Mouse (Mus musculus): ENCODE measurements around the gene Fam89b. TPM values are rescaled to one million over a fixed set of nuclear protein-coding genes. Genes with fewer than 3 reads are reported as not detected.

The Fam89b gene
- polyA plus RNA-seq, 1 experiment from 2014 or later: 85.8 TPM

DNA sequence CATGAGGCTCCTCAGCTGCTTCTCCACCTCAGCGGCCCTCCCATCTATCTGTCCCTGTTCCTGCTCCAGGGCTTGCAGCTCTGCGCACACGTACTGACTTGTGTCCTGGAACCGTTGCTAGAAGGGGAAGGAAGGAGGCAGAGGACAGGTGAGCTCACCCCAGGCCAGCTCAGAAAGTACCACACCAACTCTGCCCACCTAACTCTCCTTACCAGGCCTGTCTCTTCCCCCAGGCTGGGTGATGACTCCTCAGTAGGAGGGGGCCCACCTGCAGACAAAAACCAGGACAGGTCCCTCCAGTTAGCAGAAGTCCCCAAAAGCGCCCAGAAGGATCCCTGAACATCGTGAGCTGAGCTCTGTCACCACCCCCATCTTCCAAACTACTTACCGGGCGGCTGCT, 18.9 kb downstream of the Fam89b start:
- peaks cover 64% of the 10 kb centered on the region for H3K36me3 ChIP-seq (ENCODE audit: control insufficient read depth, insufficient read depth, low read length)
- DNase-seq (ENCODE audit: low spot score) (no peak), ATAC-seq (replicated peaks; ENCODE audit: low FRiP score, low TSS enrichment, low read depth) (no peak)
- H3K4me3 ChIP-seq (ENCODE audit: low read depth, low read length): no peak overlapping the region
- no peak overlapping the region for H3K27ac ChIP-seq (ENCODE audit: low read depth)
- H3K27me3 ChIP-seq (replicated peaks; ENCODE audit: control insufficient read depth, insufficient read depth, low read length): no peaks in the 10 kb centered on the region
- peaks cover 17% of the 10 kb centered on the region for H3K4me1 ChIP-seq (replicated peaks; ENCODE audit: control insufficient read depth, insufficient read depth, low read length)
- H3K4me2 ChIP-seq (ENCODE audit: low read length): no peak overlapping the region
- no peak overlapping the region for H3K9ac ChIP-seq (ENCODE audit: low read length)
- WGBS: 94% methylated on average over 8 of the region's 8 CpGs
- H3K9me3 ChIP-seq (ENCODE audit: control insufficient read depth, low read length): no peaks in the 10 kb centered on the region

DNA sequence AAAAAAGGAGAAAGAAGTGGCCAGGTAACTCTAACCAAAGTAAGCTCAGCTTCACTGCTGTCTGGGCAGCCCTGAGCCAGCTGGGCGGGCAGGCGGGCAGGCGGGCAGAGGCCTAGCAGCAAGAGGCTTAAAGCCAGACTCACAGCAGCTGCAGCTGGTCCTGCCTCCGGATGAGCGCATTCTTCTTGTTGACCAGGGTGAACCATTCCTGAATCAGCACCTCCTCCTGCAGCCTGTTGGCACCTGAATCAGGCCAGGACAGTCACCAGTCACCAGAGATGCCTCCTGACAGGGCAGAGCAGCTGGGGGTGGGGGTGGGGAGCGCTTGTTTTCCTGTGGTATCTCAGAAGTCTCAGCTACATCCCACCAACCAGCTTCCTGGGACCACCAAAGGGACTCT, 19.4 kb downstream of the Fam89b start:
- ATAC-seq (replicated peaks; ENCODE audit: low FRiP score, low TSS enrichment, low read depth): no peak
- 92% methylated on average over 6 of the region's 6 CpGs for WGBS
- peaks cover 19% of the 10 kb centered on the region for H3K4me1 ChIP-seq (replicated peaks; ENCODE audit: control insufficient read depth, insufficient read depth, low read length)

DNA sequence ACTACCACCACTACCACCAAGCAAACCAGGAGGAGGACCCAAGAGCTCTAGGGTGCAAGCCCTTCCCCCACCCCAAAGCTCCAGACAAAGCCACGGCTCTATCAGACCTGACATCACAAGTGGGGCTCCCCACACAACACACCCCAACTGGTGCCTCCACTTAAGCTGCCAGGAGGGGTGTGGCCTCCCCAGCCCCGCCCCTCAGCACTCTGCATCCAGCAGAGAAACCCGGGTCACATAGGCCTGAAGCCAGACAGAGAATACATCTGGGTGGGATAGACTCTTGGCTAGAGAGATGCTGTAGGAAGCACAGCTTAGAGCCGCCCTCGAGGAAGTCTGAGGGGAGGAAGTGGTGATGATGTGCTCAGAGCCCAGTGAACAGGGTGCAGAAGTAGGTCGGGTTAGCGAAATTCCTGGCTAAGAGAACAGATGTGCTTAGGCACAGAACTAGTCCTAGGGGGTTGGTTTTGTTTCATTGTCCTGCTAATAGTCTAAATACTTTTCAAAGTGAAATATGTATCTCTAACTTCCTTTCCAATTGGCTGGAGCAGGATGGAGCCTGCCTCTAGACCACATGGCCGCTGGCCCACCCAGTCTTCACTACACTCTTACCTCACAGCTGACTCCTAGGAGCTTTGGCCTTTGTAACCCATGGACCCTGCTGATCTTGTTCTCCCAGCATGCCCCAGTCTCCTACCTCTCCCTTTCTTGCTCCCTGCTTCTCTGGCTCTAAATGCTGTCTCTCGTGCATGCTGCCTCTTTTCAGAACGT, 24.5 kb downstream of the Fam89b start:
- no peak overlapping the region for H3K4me3 ChIP-seq (ENCODE audit: low read depth, low read length)
- H3K9ac ChIP-seq (ENCODE audit: low read length): peak overlapping the region; percentile 16; the same call in 1 of the 2 replicates
- no peaks in the 10 kb centered on the region for H3K27me3 ChIP-seq (replicated peaks; ENCODE audit: control insufficient read depth, insufficient read depth, low read length)
- peak overlapping the region; percentile 84 for H3K27ac ChIP-seq (ENCODE audit: low read depth)
- peaks cover 15% of the 10 kb centered on the region for H3K4me1 ChIP-seq (replicated peaks; ENCODE audit: control insufficient read depth, insufficient read depth, low read length)
- ATAC-seq (replicated peaks; ENCODE audit: low FRiP score, low TSS enrichment, low read depth): peak; percentile 63
- H3K36me3 ChIP-seq (ENCODE audit: control insufficient read depth, insufficient read depth, low read length): peaks cover 59% of the 10 kb centered on the region
- no peaks in the 10 kb centered on the region for H3K9me3 ChIP-seq (ENCODE audit: control insufficient read depth, low read length)
- DNase-seq (ENCODE audit: low spot score): peak; percentile 75
- H3K4me2 ChIP-seq (ENCODE audit: low read length): no peak overlapping the region; the same call in 1 of the 2 replicates
- WGBS: 34% methylated on average over 10 of the region's 10 CpGs

More for the DNA sequence above, 19.4 kb downstream of the Fam89b start:
- Histone ChIP-seq H3K27ac (ENCODE audit: low read depth) (no peak overlapping the region), H3K27me3 (replicated peaks; ENCODE audit: control insufficient read depth, insufficient read depth, low read length) (no peaks in the 10 kb centered on the region), H3K36me3 (ENCODE audit: control insufficient read depth, insufficient read depth, low read length) (peaks cover 59% of the 10 kb centered on the region), H3K4me2 (ENCODE audit: low read length) (no peak overlapping the region), H3K4me3 (ENCODE audit: low read depth, low read length) (no peak overlapping the region), H3K9me3 (ENCODE audit: control insufficient read depth, low read length) (no peaks in the 10 kb centered on the region), H3K9ac (ENCODE audit: low read length) (no peak overlapping the region)
- no peak for DNase-seq (ENCODE audit: low spot score)

DNA sequence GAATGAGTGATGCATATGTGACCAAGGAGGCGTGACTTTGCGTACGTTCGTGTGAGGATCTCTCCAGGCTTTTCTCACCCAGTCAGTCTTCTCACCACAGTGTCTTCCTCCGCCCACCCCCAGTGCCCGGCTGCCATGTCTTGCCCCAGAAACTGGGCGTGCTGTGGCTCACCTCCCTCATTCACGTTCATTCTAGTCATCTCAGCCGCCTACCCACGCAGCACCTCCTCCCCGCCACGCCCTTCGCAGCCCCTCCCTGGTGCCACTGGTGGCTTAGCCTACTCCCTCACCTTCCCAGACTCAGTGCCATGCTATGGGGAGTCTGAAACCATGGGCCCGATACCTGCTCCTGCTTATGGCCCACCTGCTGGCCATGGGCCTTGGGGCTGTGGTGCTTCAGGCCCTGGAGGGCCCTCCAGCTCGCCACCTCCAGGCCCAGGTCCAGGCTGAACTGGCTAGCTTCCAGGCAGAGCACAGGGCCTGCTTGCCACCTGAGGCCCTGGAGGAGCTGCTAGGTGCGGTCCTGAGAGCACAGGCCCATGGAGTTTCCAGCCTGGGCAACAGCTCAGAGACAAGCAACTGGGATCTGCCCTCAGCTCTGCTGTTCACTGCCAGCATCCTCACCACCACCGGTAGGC, 25.2 kb downstream of the Fam89b start, which contains the start of gene Kcnk7:
Gene Kcnk7, plus strand, starts transcription at position 205 of the 638 bp plus-strand sequence.
- DNase-seq (ENCODE audit: low spot score) (no peak), ATAC-seq (replicated peaks; ENCODE audit: low FRiP score, low TSS enrichment, low read depth) (peak; percentile 16; the same call in 1 of the 2 replicates)
- H3K27ac ChIP-seq (ENCODE audit: low read depth): peak within 1 kb of the TSS; percentile 84
- WGBS: 70% methylated on average over 17 of the region's 17 CpGs
- H3K4me1 ChIP-seq (replicated peaks; ENCODE audit: control insufficient read depth, insufficient read depth, low read length): peaks cover 15% of the 10 kb centered on the region
- H3K27me3 ChIP-seq (replicated peaks; ENCODE audit: control insufficient read depth, insufficient read depth, low read length): no peaks in the 10 kb centered on the region
- H3K4me2 ChIP-seq (ENCODE audit: low read length): no peak within 1 kb of the TSS; the same call in 1 of the 2 replicates
- H3K9ac ChIP-seq (ENCODE audit: low read length): peak within 1 kb of the TSS; percentile 16; the same call in 1 of the 2 replicates
- H3K36me3 ChIP-seq (ENCODE audit: control insufficient read depth, insufficient read depth, low read length): peaks cover 60% of the 10 kb centered on the region
- no peak within 1 kb of the TSS for H3K4me3 ChIP-seq (ENCODE audit: low read depth, low read length)
- H3K9me3 ChIP-seq (ENCODE audit: control insufficient read depth, low read length): no peaks in the 10 kb centered on the region

DNA sequence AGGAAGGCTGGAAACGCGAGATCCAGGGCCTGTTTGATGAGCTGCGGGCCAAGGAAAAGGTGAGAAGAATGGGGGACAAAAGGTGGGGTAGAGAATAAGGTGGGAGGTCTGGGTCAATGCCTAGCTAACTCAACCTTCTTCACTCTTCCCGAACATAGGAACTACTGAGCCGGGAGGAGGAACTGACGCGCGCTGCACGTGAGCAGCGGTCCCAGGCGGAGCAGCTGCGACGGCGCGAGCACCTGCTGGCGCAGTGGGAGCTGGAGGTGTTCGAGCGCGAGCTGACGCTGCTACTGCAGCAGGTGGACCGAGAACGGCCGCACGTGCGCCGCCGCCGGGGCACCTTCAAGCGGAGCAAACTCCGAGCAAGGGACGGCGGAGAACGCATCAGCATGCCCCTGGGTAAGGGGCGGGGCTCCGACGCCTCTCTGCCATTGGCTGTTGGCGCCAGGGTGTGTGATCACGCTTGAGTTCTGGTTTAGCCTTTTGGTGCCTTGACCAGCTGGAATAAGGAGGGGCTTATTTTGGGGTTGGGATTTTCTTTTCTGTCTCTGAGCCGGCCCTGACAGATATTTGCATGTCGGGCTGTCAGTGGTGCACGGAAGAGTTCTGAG, 33.5 kb downstream of the Fam89b start:
- WGBS: 38% methylated on average over 41 of the region's 41 CpGs
- H3K9ac ChIP-seq (ENCODE audit: low read length): no peak overlapping the region
- no peak for ATAC-seq (replicated peaks; ENCODE audit: low FRiP score, low TSS enrichment, low read depth)

DNA sequence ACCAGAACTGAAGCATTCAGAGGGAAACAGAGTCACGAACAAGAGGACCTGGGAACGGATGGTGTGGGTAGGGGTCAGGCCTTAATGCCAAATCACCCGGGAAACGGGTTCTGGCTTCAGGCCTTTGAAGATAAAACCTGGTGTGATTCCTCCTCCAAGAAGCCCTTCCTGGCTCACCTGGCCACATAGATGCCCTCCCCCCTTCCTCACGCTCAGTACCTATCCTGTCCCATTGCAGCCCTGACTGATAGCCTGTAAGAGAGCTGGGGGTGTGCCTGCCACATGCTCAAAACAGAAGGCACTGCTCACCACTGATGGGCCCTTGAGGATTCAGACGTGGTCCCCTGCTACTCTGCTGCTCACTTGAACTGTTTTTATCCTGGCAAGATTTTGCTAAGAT, 35.7 kb downstream of the Fam89b start:
- 81% methylated on average over 6 of the region's 6 CpGs for WGBS
- no peak overlapping the region for H3K27ac ChIP-seq (ENCODE audit: low read depth)
- no peak overlapping the region for H3K9ac ChIP-seq (ENCODE audit: low read length)
- peaks cover 30% of the 10 kb centered on the region for H3K4me1 ChIP-seq (replicated peaks; ENCODE audit: control insufficient read depth, insufficient read depth, low read length)
- H3K4me2 ChIP-seq (ENCODE audit: low read length): no peak overlapping the region
- H3K4me3 ChIP-seq (ENCODE audit: low read depth, low read length): no peak overlapping the region
- no peaks in the 10 kb centered on the region for H3K27me3 ChIP-seq (replicated peaks; ENCODE audit: control insufficient read depth, insufficient read depth, low read length)
- DNase-seq (ENCODE audit: low spot score): no peak
- no peaks in the 10 kb centered on the region for H3K9me3 ChIP-seq (ENCODE audit: control insufficient read depth, low read length)
- ATAC-seq (replicated peaks; ENCODE audit: low FRiP score, low TSS enrichment, low read depth): no peak
- H3K36me3 ChIP-seq (ENCODE audit: control insufficient read depth, insufficient read depth, low read length): peaks cover 70% of the 10 kb centered on the region

More for the DNA sequence above, 33.5 kb downstream of the Fam89b start:
- Histone ChIP-seq H3K4me3 (ENCODE audit: low read depth, low read length) (no peak overlapping the region), H3K36me3 (ENCODE audit: control insufficient read depth, insufficient read depth, low read length) (peaks cover 87% of the 10 kb centered on the region), H3K27me3 (replicated peaks; ENCODE audit: control insufficient read depth, insufficient read depth, low read length) (no peaks in the 10 kb centered on the region), H3K27ac (ENCODE audit: low read depth) (no peak overlapping the region), H3K9me3 (ENCODE audit: control insufficient read depth, low read length) (no peaks in the 10 kb centered on the region), H3K4me1 (replicated peaks; ENCODE audit: control insufficient read depth, insufficient read depth, low read length) (peaks cover 21% of the 10 kb centered on the region), H3K4me2 (ENCODE audit: low read length) (no peak overlapping the region)
- peak; percentile 66 for DNase-seq (ENCODE audit: low spot score)

DNA sequence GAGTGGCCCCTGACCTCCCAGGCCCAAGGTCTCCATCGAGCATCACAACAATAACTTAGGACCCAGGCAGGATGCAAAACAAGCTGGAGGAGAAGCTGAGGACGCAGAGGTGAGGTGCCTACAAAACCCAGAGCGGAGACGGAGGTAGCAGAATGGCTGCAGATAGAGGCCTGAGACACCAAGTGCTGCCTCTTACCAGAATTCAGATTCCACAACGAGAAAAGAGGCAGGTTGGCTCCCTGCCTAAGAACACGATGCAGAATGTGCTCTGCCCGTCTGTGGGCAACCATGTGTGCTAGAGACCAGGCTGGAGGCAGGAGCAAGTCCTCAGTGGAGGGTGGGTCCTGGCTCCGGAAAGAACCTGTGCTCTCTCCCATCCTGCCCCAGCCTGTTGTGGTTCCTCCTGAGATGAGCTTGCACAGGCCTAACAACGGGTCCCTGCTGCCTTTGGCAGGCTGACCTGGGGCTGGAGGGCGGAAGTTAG, 36.5 kb downstream of the Fam89b start:
- 72% methylated on average over 10 of the region's 10 CpGs for WGBS

DNA sequence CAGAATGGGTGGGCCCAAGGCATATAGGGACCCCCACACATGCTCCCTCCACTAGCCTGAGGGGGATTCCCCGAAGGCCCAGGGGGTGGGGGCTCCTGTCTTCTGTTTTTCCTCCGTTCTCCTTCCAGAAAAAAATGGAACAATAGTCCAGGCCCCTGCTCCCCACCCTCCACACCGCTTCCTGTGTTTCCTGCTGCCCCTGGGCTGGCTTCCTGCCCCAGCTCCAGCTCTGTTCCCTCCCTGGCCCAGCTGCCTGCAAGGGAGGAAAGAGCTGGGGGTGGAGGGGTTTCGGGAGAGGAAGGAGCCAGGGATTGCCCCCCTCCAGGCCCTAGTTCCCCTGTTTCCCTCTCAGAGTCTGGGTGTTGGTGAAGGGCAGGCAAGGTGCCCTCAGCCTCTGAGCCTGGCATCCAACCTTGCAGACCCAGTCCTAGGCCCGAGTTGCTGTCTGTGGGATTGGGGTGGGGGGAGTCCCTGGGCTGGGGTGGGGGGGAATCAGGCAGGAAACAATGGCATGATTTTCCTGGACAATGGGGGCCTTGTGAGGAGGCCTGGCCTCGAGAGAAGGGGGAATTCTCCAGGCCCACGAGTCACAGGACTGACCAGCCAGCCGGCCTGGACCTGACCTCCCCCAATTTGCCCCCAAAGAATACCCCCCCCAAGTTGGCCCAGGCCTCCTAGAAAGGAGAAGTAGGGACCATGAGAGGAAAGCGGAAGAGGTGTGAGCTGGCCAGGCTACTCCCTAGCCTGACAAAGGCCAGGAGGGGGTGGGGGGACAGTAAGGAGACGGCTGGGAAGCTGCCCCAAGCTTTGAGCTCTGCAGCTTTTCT, 37.2 kb downstream of the Fam89b start:
- WGBS: 61% methylated on average over 10 of the region's 10 CpGs
- peaks cover 36% of the 10 kb centered on the region for H3K4me1 ChIP-seq (replicated peaks; ENCODE audit: control insufficient read depth, insufficient read depth, low read length)
- H3K27me3 ChIP-seq (replicated peaks; ENCODE audit: control insufficient read depth, insufficient read depth, low read length): no peaks in the 10 kb centered on the region
- H3K36me3 ChIP-seq (ENCODE audit: control insufficient read depth, insufficient read depth, low read length): peaks cover 55% of the 10 kb centered on the region
- H3K9ac ChIP-seq (ENCODE audit: low read length): peak overlapping the region; percentile 41
- H3K4me2 ChIP-seq (ENCODE audit: low read length): peak overlapping the region; percentile 99
- H3K9me3 ChIP-seq (ENCODE audit: control insufficient read depth, low read length): no peaks in the 10 kb centered on the region
- DNase-seq (ENCODE audit: low spot score) (no peak), ATAC-seq (replicated peaks; ENCODE audit: low FRiP score, low TSS enrichment, low read depth) (no peak)
- H3K4me3 ChIP-seq (ENCODE audit: low read depth, low read length): peak overlapping the region; percentile 78
- peak overlapping the region; percentile 57 for H3K27ac ChIP-seq (ENCODE audit: low read depth)

More for the DNA sequence above, 36.5 kb downstream of the Fam89b start:
- Histone ChIP-seq H3K27me3 (replicated peaks; ENCODE audit: control insufficient read depth, insufficient read depth, low read length) (no peaks in the 10 kb centered on the region), H3K4me2 (ENCODE audit: low read length) (peak overlapping the region; percentile 99), H3K9ac (ENCODE audit: low read length) (0 out of 2 replicates have a peak overlapping the region, but pooled peaks have one; percentile 41), H3K27ac (ENCODE audit: low read depth) (peak overlapping the region; percentile 57), H3K36me3 (ENCODE audit: control insufficient read depth, insufficient read depth, low read length) (peaks cover 61% of the 10 kb centered on the region), H3K4me3 (ENCODE audit: low read depth, low read length) (peak overlapping the region; percentile 8), H3K4me1 (replicated peaks; ENCODE audit: control insufficient read depth, insufficient read depth, low read length) (peaks cover 30% of the 10 kb centered on the region), H3K9me3 (ENCODE audit: control insufficient read depth, low read length) (no peaks in the 10 kb centered on the region)
- no peak for ATAC-seq (replicated peaks; ENCODE audit: low FRiP score, low TSS enrichment, low read depth)
- no peak for DNase-seq (ENCODE audit: low spot score)
